Mouse (Mus musculus): ENCODE results near the gene Pdcd7.

The Pdcd7 gene

GRCm38 (mm10) chr9:65404331-65405183 lies 58.7 kb downstream of the Pdcd7 start:
- peak; percentile 83 for DNase-seq

GRCm38 (mm10) chr9:65405184-65405449 lies 59.2 kb downstream of the Pdcd7 start:
- no peak for DNase-seq

- DNase-seq = no peak
These were observed 61.4 kb downstream of the Pdcd7 start for GRCm38 (mm10) chr9:65407327-65407726.

- DNase-seq = peak; percentile 57
These were observed 62.0 kb downstream of the Pdcd7 start for GRCm38 (mm10) chr9:65407861-65408260.

DNA sequence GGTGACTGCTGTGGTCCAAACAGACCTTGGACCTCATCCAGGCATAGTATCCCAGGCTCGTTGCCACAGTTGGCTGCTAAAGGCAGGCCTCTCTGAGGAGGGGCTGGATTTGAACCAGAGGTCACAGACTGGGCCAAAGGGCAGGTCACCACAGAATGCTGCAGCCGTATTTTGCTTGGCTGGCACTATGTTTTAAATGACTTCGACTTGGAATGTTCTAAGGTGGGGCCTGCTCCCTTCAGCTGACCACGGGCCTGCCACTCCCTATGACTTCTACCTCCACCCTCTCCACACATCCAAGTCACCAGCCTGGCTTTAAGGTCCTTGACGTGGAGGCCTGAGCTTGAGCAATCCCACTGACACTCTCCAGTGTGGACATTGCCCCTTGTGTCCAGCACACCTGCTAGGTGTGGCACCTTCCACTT lies 63.0 kb downstream of the Pdcd7 start:
- DNase-seq = peak; percentile 87

All from kidney, adult 18-20 months (tissue).